Mouse (Mus musculus): ENCODE data around the gene Gm21885.

The Gm21885 gene

GRCm38 (mm10) chr11:94281199-94282181 is at the start of gene Gm21885:
TSS of gene Gm21885 (plus strand) at chr11:94281873.
- Histone ChIP-seq H3K27me3 (ENCODE audit: control insufficient read depth, insufficient read depth, low read length, poor library complexity, severe bottlenecking) (no peaks in the 10 kb centered on the region), H3K36me3 (ENCODE audit: control insufficient read depth, insufficient read depth, low read length, poor library complexity, severe bottlenecking) (no peaks in the 10 kb centered on the region)
- no peak for DNase-seq (ENCODE audit: low read depth, low spot score)

- DNase-seq (ENCODE audit: low read depth, low spot score) = no peak
- Histone ChIP-seq H3K36me3 (ENCODE audit: control insufficient read depth, insufficient read depth, low read length, poor library complexity, severe bottlenecking) (no peaks in the 10 kb centered on the region), H3K27me3 (ENCODE audit: control insufficient read depth, insufficient read depth, low read length, poor library complexity, severe bottlenecking) (no peaks in the 10 kb centered on the region)
Observed at GRCm38 (mm10) chr11:94233405-94233804, 48.3 kb upstream of the Gm21885 start.

GRCm38 (mm10) chr11:94234380-94234779 is 47.3 kb upstream of the Gm21885 start:
- H3K36me3 ChIP-seq (ENCODE audit: control insufficient read depth, insufficient read depth, low read length, poor library complexity, severe bottlenecking) = no peaks in the 10 kb centered on the region
- H3K27me3 ChIP-seq (ENCODE audit: control insufficient read depth, insufficient read depth, low read length, poor library complexity, severe bottlenecking) = no peaks in the 10 kb centered on the region
- no peak for DNase-seq (ENCODE audit: low read depth, low spot score)

GRCm38 (mm10) chr11:94234857-94235256 is 46.8 kb upstream of the Gm21885 start:
- Histone ChIP-seq H3K36me3 (ENCODE audit: control insufficient read depth, insufficient read depth, low read length, poor library complexity, severe bottlenecking) (no peaks in the 10 kb centered on the region), H3K27me3 (ENCODE audit: control insufficient read depth, insufficient read depth, low read length, poor library complexity, severe bottlenecking) (no peaks in the 10 kb centered on the region)
- DNase-seq (ENCODE audit: low read depth, low spot score) = no peak

- no peaks in the 10 kb centered on the region for H3K36me3 ChIP-seq (ENCODE audit: control insufficient read depth, insufficient read depth, low read length, poor library complexity, severe bottlenecking)
- no peaks in the 10 kb centered on the region for H3K27me3 ChIP-seq (ENCODE audit: control insufficient read depth, insufficient read depth, low read length, poor library complexity, severe bottlenecking)
- peak; percentile 84 for DNase-seq (ENCODE audit: low read depth, low spot score)
Observed at GRCm38 (mm10) chr11:94236074-94236473, 45.6 kb upstream of the Gm21885 start.

- DNase-seq (ENCODE audit: low read depth, low spot score) = no peak
- Histone ChIP-seq H3K36me3 (ENCODE audit: control insufficient read depth, insufficient read depth, low read length, poor library complexity, severe bottlenecking) (no peaks in the 10 kb centered on the region), H3K27me3 (ENCODE audit: control insufficient read depth, insufficient read depth, low read length, poor library complexity, severe bottlenecking) (no peaks in the 10 kb centered on the region)
Observed at GRCm38 (mm10) chr11:94238786-94239185, 42.9 kb upstream of the Gm21885 start.

- DNase-seq (ENCODE audit: low read depth, low spot score) = no peak
- no peaks in the 10 kb centered on the region for H3K36me3 ChIP-seq (ENCODE audit: control insufficient read depth, insufficient read depth, low read length, poor library complexity, severe bottlenecking)
- no peaks in the 10 kb centered on the region for H3K27me3 ChIP-seq (ENCODE audit: control insufficient read depth, insufficient read depth, low read length, poor library complexity, severe bottlenecking)
Observed at GRCm38 (mm10) chr11:94239706-94240105, 42.0 kb upstream of the Gm21885 start.

- Histone ChIP-seq H3K36me3 (ENCODE audit: control insufficient read depth, insufficient read depth, low read length, poor library complexity, severe bottlenecking) (no peaks in the 10 kb centered on the region), H3K27me3 (ENCODE audit: control insufficient read depth, insufficient read depth, low read length, poor library complexity, severe bottlenecking) (no peaks in the 10 kb centered on the region)
- peak; percentile 9 for DNase-seq (ENCODE audit: low read depth, low spot score)
Observed at GRCm38 (mm10) chr11:94242760-94243421, 38.8 kb upstream of the Gm21885 start.

GRCm38 (mm10) chr11:94243422-94244180 is 38.1 kb upstream of the Gm21885 start:
- no peak for DNase-seq (ENCODE audit: low read depth, low spot score)
- no peaks in the 10 kb centered on the region for H3K27me3 ChIP-seq (ENCODE audit: control insufficient read depth, insufficient read depth, low read length, poor library complexity, severe bottlenecking)
- no peaks in the 10 kb centered on the region for H3K36me3 ChIP-seq (ENCODE audit: control insufficient read depth, insufficient read depth, low read length, poor library complexity, severe bottlenecking)

- Histone ChIP-seq H3K27me3 (ENCODE audit: control insufficient read depth, insufficient read depth, low read length, poor library complexity, severe bottlenecking) (no peaks in the 10 kb centered on the region), H3K36me3 (ENCODE audit: control insufficient read depth, insufficient read depth, low read length, poor library complexity, severe bottlenecking) (no peaks in the 10 kb centered on the region)
- DNase-seq (ENCODE audit: low read depth, low spot score) = no peak
Observed at GRCm38 (mm10) chr11:94244385-94244784, 37.3 kb upstream of the Gm21885 start.

GRCm38 (mm10) chr11:94245955-94246788 is 35.5 kb upstream of the Gm21885 start, which contains the start of gene Wfikkn2:
TSS of gene Wfikkn2 (minus strand) at chr11:94246005.
- no peak for DNase-seq (ENCODE audit: low read depth, low spot score)
- H3K27me3 ChIP-seq (ENCODE audit: control insufficient read depth, insufficient read depth, low read length, poor library complexity, severe bottlenecking) = no peaks in the 10 kb centered on the region
- no peaks in the 10 kb centered on the region for H3K36me3 ChIP-seq (ENCODE audit: control insufficient read depth, insufficient read depth, low read length, poor library complexity, severe bottlenecking)

GRCm38 (mm10) chr11:94246789-94247061 is 34.9 kb upstream of the Gm21885 start:
- Histone ChIP-seq H3K36me3 (ENCODE audit: control insufficient read depth, insufficient read depth, low read length, poor library complexity, severe bottlenecking) (no peaks in the 10 kb centered on the region), H3K27me3 (ENCODE audit: control insufficient read depth, insufficient read depth, low read length, poor library complexity, severe bottlenecking) (no peaks in the 10 kb centered on the region)
- DNase-seq (ENCODE audit: low read depth, low spot score) = no peak

- Histone ChIP-seq H3K27me3 (ENCODE audit: control insufficient read depth, insufficient read depth, low read length, poor library complexity, severe bottlenecking) (no peaks in the 10 kb centered on the region), H3K36me3 (ENCODE audit: control insufficient read depth, insufficient read depth, low read length, poor library complexity, severe bottlenecking) (no peaks in the 10 kb centered on the region)
- no peak for DNase-seq (ENCODE audit: low read depth, low spot score)
Observed at GRCm38 (mm10) chr11:94253156-94253555, 28.5 kb upstream of the Gm21885 start.

- no peak for DNase-seq (ENCODE audit: low read depth, low spot score)
- Histone ChIP-seq H3K36me3 (ENCODE audit: control insufficient read depth, insufficient read depth, low read length, poor library complexity, severe bottlenecking) (no peaks in the 10 kb centered on the region), H3K27me3 (ENCODE audit: control insufficient read depth, insufficient read depth, low read length, poor library complexity, severe bottlenecking) (no peaks in the 10 kb centered on the region)
Observed at GRCm38 (mm10) chr11:94253691-94254090, 28.0 kb upstream of the Gm21885 start.

All from splenic B cell, adult 2 months (primary cell).